Mouse (Mus musculus): ENCODE data around the gene Spock2.

GRCm38 (mm10) chr10:60113965-60114690 lies 8.1 kb downstream of the Spock2 start:
- TF ChIP-seq CTCF (IDR thresholded peaks at IDR 0.05 in 2 of 3, conservative IDR thresholded peaks at IDR 0.05 in 1 of 3; ENCODE audit: control insufficient read depth in 1 of 3, insufficient read depth in 1 of 3, low read depth in 2 of 3, low read length in 3 of 3, poor library complexity in 1 of 3, severe bottlenecking in 1 of 3), result no peak
- TF ChIP-seq KAT2A (conservative IDR thresholded peaks at IDR 0.05; ENCODE audit: low read depth, low read length), result no peak
- TF ChIP-seq POLR2AphosphoS2 (IDR thresholded peaks at IDR 0.05; ENCODE audit: low read length), result no peak
- TF ChIP-seq ZMIZ1 (IDR thresholded peaks at IDR 0.05; ENCODE audit: low read depth, low read length), result no peak
- TF ChIP-seq POLR2AphosphoS5 (IDR thresholded peaks at IDR 0.05; ENCODE audit: borderline replicate concordance, low read depth, low read length), result no peak
- no peak for TF ChIP-seq EP300 (IDR thresholded peaks at IDR 0.05; ENCODE audit: low read depth in 1 of 2, low read length in 2 of 2)
- no peak for TF ChIP-seq MEF2A (IDR thresholded peaks at IDR 0.05; ENCODE audit: extremely low read depth, insufficient replicate concordance, low read depth, low read length, poor library complexity, severe bottlenecking)
- no peak for TF ChIP-seq USF1 (IDR thresholded peaks at IDR 0.05; ENCODE audit: low read depth, low read length)
- TF ChIP-seq CHD1 (IDR thresholded peaks at IDR 0.05; ENCODE audit: low read depth, low read length), result no peak
- no peak for TF ChIP-seq MAZ (IDR thresholded peaks at IDR 0.05; ENCODE audit: low read depth, low read length)
